In genomic region chr10:51530813-51531212, GRCm38 (mm10) we compare ENCODE assay signal across 14 mouse cellular contexts. TPM values are rescaled to one million over a fixed set of nuclear protein-coding genes. Genes with fewer than 3 reads are reported as not detected.
"Had no signal": no experiment of that assay in that cellular context is flagged by ENCODE, and none has a peak within 500 bp of the region (broad histone marks: within the 10 kb centered on the region; RNA-seq: fewer than 3 reads in every experiment).

No protein-coding gene starts in this region.

- H3K4me1 ChIP-seq: kidney, embryonic 15.5 days; limb, embryonic 12.5 days; midbrain, embryonic 13.5 days; neural tube, embryonic 12.5 days had no signal

- H3K27ac ChIP-seq: kidney, embryonic 15.5 days; limb, embryonic 12.5 days; liver, embryonic 15.5 days; midbrain, embryonic 13.5 days; neural tube, embryonic 12.5 days had no signal

- H3K27me3 ChIP-seq: kidney, embryonic 15.5 days; limb, embryonic 12.5 days; liver, embryonic 15.5 days; midbrain, embryonic 13.5 days; neural tube, embryonic 12.5 days had no signal

- H3K9ac ChIP-seq: kidney, embryonic 15.5 days; limb, embryonic 12.5 days; liver, embryonic 15.5 days; midbrain, embryonic 13.5 days; neural tube, embryonic 12.5 days had no signal

- ATAC-seq: intestine, embryonic 16.5 days; midbrain, embryonic 13.5 days had no signal

- DNase-seq: kidney, adult 2 months; kidney, postnatal 14 days; liver; lung, postnatal 36 days; right cerebral cortex, postnatal 14 days; thymus, postnatal 4 days had no signal

- H3K4me3 ChIP-seq: kidney, embryonic 15.5 days; limb, embryonic 12.5 days; liver, embryonic 15.5 days; midbrain, embryonic 13.5 days; neural tube, embryonic 12.5 days had no signal

- H3K36me3 ChIP-seq: kidney, embryonic 15.5 days; limb, embryonic 12.5 days; liver, embryonic 15.5 days; midbrain, embryonic 13.5 days; neural tube, embryonic 12.5 days had no signal

- H3K4me2 ChIP-seq: kidney, embryonic 15.5 days; limb, embryonic 12.5 days; liver, embryonic 15.5 days; midbrain, embryonic 13.5 days; neural tube, embryonic 12.5 days had no signal

- H3K9me3 ChIP-seq: kidney, embryonic 15.5 days; limb, embryonic 12.5 days; liver, embryonic 15.5 days; midbrain, embryonic 13.5 days; neural tube, embryonic 12.5 days had no signal

RNA-seq across cellular contexts. Expression of gene Lilr4b, which starts 50.4 kb away (rescaled TPM):
- polyA plus RNA-seq: neural tube, embryonic 12.5 days had no signal

RNA-seq across cellular contexts. Expression of gene Gm49339, which starts 50.4 kb away (rescaled TPM):
- total RNA-seq: left cerebral cortex, postnatal 36 days had no signal
- polyA plus RNA-seq: intestine, embryonic 16.5 days; kidney, embryonic 15.5 days; limb, embryonic 12.5 days; midbrain, embryonic 13.5 days; midbrain, postnatal 0 days; neural tube, embryonic 12.5 days had no signal

RNA-seq across cellular contexts. Expression of gene Fam162b, which starts 59.5 kb away (rescaled TPM):
- total RNA-seq: left cerebral cortex, postnatal 36 days; midbrain, postnatal 0 days had no signal
- polyA plus RNA-seq: kidney, adult 2 months; liver, embryonic 15.5 days had no signal
